Mouse (Mus musculus) lung, embryonic 16.5 days (tissue): ENCODE measurements around the gene Tcte2. TPM values are rescaled to one million over a fixed set of nuclear protein-coding genes. Genes with fewer than 3 reads are reported as not detected.

Source experiments
- ATAC-seq: fragments of 200-750 bp; cut with Nextera tagmentation; 2 replicates; pipeline ENCODE4 v1.8.0; 2017; ENCODE audit warnings: low read depth, mild to moderate bottlenecking, moderate library complexity
- H3K27ac ChIP-seq: fragments of 300-500 bp; sonication (generic); 2 replicates; pipeline ENCODE4 v1.5.1; 2014; ENCODE audit warnings: mild to moderate bottlenecking, control low read depth, low read length
- H3K27me3 ChIP-seq: fragments of 300-500 bp; sonication (generic); 2 replicates; pipeline ENCODE4 v1.6.1; 2014; ENCODE audit warnings: low read depth, low read length, mixed read lengths; ENCODE audit not compliant: control insufficient read depth, insufficient read depth
- H3K36me3 ChIP-seq: fragments of 300-500 bp; sonication (generic); 2 replicates; pipeline ENCODE4 v1.6.1; 2014; ENCODE audit warnings: low read length; ENCODE audit not compliant: control insufficient read depth, insufficient read depth
- H3K4me1 ChIP-seq: fragments of 300-500 bp; sonication (generic); replicated peaks from 2 replicates; pipeline ENCODE4 v1.6.1; 2014; ENCODE audit warnings: low read length, mixed read lengths; ENCODE audit not compliant: control insufficient read depth, insufficient read depth
- H3K4me2 ChIP-seq: fragments of 300-500 bp; sonication (generic); 2 replicates; pipeline ENCODE4 v1.6.1; 2014; ENCODE audit warnings: low read depth, low read length, control low read depth
- H3K4me3 ChIP-seq: fragments of 300-500 bp; sonication (generic); 2 replicates; pipeline ENCODE4 v1.5.1; 2014; ENCODE audit warnings: mild to moderate bottlenecking, low read length, control low read depth
- H3K9ac ChIP-seq: fragments of 300-500 bp; sonication (generic); 2 replicates; pipeline ENCODE4 v1.6.1; 2014; ENCODE audit warnings: low read length, control low read depth
- H3K9me3 ChIP-seq: fragments of 300-500 bp; sonication (generic); 2 replicates; pipeline ENCODE4 v1.6.1; 2016; ENCODE audit warnings: low read length; ENCODE audit not compliant: control insufficient read depth
- WGBS: fragments of 180-500 bp; shearing (Covaris S2); extraction: QIAGEN DNeasy Blood & Tissue Kit; methylation state at CpG from one replicate; pipeline ENCODE4 v1.1.7; 2014; 5-methylcytosine and 5-hydroxymethylcytosine counted together
- polyA plus RNA-seq: library from polyadenylated mRNA; unstranded; fragments of >200 nt; fragmentation: Nextera tagmentation; extraction: Ambion mirVana; gene quantifications from 2 replicates; pipeline ENCODE4 v1.2.1, GENCODE M21; 2015

The Tcte2 gene
- polyA plus RNA-seq, 1 experiment from 2014 or later = 4.8 TPM

- Histone ChIP-seq H3K4me1 (peaks cover 38% of the 10 kb centered on the region), H3K4me2 (no peak overlapping the region), H3K9ac (no peak overlapping the region), H3K9me3 (no peaks in the 10 kb centered on the region), H3K4me3 (no peak overlapping the region), H3K27ac (peak overlapping the region; percentile 41), H3K27me3 (no peaks in the 10 kb centered on the region), H3K36me3 (no peaks in the 10 kb centered on the region)
- 23% methylated on average over 9 of the region's 9 CpGs for WGBS
- ATAC-seq = no peak
Observed at GRCm38 (mm10) chr17:13703611-13704320, 57.9 kb downstream of the Tcte2 start.

GRCm38 (mm10) chr17:13700131-13701016 lies 61.3 kb downstream of the Tcte2 start:
- H3K9me3 ChIP-seq = no peaks in the 10 kb centered on the region
- peak overlapping the region; percentile 9; the same call in 1 of the 2 replicates for H3K4me2 ChIP-seq
- H3K4me1 ChIP-seq = peaks cover 36% of the 10 kb centered on the region
- WGBS = 12% methylated on average over 4 of the region's 4 CpGs
- H3K27me3 ChIP-seq = no peaks in the 10 kb centered on the region
- peak overlapping the region; percentile 59 for H3K9ac ChIP-seq
- H3K36me3 ChIP-seq = no peaks in the 10 kb centered on the region
- no peak overlapping the region for H3K4me3 ChIP-seq
- peak; percentile 89 for ATAC-seq
- H3K27ac ChIP-seq = peak overlapping the region; percentile 89

DNA sequence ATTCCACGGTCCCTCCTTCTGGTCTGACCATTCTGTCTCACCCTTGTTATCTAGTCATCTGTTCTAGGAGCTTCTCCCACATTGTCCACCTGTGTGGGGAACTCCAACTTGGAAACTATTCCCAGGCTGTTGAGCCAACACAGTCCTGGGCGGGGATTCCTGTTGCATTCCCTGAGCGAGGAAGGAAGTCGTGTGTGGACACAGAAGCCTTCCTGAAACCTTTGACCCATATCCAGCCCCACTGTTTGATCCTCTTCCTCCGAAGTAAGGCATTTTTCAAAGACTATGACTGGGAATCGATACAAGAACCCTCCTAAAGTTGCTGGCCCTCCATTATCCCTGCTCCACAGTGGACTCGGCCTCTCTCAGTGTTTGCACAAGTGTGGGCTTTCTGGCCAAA lies 61.9 kb downstream of the Tcte2 start:
- no peaks in the 10 kb centered on the region for H3K36me3 ChIP-seq
- peak overlapping the region; percentile 9 for H3K4me2 ChIP-seq
- no peaks in the 10 kb centered on the region for H3K9me3 ChIP-seq
- H3K4me3 ChIP-seq = no peak overlapping the region
- H3K9ac ChIP-seq = 0 out of 2 replicates have a peak overlapping the region, but pooled peaks have one; percentile 0
- WGBS = 27% methylated on average over 7 of the region's 7 CpGs
- peaks cover 36% of the 10 kb centered on the region for H3K4me1 ChIP-seq
- H3K27ac ChIP-seq = peak overlapping the region; percentile 89
- H3K27me3 ChIP-seq = no peaks in the 10 kb centered on the region
- ATAC-seq = peak; percentile 53

DNA sequence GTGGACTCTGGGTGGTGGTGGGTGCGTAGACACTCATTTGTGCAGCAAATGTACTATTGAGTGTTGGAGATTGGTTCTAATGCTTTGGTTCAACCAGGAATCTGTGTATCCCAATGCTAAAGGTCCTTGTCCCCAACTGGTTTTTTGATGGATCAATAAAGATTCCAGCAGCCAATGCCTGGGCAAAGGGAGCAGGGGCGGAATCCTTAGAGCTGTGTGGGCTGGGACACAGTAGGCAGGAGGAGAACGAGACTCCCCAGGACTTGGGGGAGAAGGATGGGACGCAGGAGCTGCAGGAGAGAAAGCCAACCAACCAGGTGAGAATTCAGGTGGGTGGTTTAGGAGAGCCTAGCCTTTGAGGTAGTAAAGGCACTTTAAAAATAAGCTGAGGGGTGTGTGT lies 63.4 kb downstream of the Tcte2 start:
- peaks cover 26% of the 10 kb centered on the region for H3K4me1 ChIP-seq
- H3K9me3 ChIP-seq = no peaks in the 10 kb centered on the region
- H3K27me3 ChIP-seq = no peaks in the 10 kb centered on the region
- no peak overlapping the region for H3K4me3 ChIP-seq
- 85% methylated on average over 4 of the region's 4 CpGs for WGBS
- no peak overlapping the region for H3K4me2 ChIP-seq
- no peaks in the 10 kb centered on the region for H3K36me3 ChIP-seq
- H3K27ac ChIP-seq = no peak overlapping the region
- no peak overlapping the region for H3K9ac ChIP-seq
- no peak for ATAC-seq

GRCm38 (mm10) chr17:13697646-13698045 lies 64.0 kb downstream of the Tcte2 start:
- no peak overlapping the region for H3K4me3 ChIP-seq
- H3K4me1 ChIP-seq = peaks cover 25% of the 10 kb centered on the region
- H3K4me2 ChIP-seq = no peak overlapping the region
- H3K36me3 ChIP-seq = no peaks in the 10 kb centered on the region
- H3K9me3 ChIP-seq = no peaks in the 10 kb centered on the region
- H3K27me3 ChIP-seq = no peaks in the 10 kb centered on the region
- no peak for ATAC-seq
- H3K27ac ChIP-seq = no peak overlapping the region
- WGBS = 70% methylated on average over 2 of the region's 2 CpGs
- no peak overlapping the region for H3K9ac ChIP-seq

DNA sequence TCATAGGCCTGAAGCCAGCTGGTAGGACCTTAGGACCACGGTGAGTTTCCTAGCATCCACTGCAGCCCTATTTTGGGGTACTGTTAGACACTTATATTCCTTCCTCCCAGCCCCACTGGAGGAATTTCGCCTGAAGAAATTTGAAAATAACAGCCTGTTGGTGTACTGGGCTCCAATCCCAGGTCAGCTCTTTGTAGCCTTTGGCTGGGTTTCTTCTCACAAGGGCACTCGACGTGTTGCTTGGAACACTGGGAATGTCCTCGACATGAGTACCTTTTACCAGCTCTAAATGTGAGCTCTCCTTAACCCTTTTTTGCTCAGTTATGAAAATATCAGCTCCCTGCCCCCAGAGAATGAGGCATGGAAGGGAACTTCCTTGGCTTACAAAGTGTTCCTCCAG lies 65.7 kb downstream of the Tcte2 start:
- Histone ChIP-seq H3K36me3 (no peaks in the 10 kb centered on the region), H3K27ac (peak overlapping the region; percentile 70), H3K4me1 (peaks cover 21% of the 10 kb centered on the region), H3K9ac (no peak overlapping the region), H3K27me3 (no peaks in the 10 kb centered on the region), H3K9me3 (no peaks in the 10 kb centered on the region), H3K4me2 (no peak overlapping the region), H3K4me3 (no peak overlapping the region)
- WGBS = 31% methylated on average over 5 of the region's 5 CpGs
- ATAC-seq = peak; percentile 61

DNA sequence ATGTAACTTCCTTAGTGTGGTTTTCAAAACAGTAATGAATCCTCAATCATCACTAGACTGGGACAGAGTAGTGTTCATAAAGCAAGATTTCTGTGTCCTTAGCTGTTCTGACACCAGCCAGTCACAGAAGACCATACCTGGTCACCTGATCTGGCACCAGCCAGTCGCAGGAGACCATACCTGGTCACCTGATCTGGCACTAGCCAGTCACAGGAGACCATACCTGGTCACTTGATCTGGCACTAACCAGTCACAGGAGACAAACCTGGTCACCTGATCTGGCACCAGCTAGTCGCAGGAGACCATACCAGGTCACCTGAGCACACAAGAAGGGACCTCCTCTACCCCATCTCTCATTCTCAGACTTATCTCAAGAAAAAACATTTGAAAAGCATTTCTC lies 66.4 kb downstream of the Tcte2 start:
- Histone ChIP-seq H3K4me3 (no peak overlapping the region), H3K27me3 (no peaks in the 10 kb centered on the region), H3K9ac (no peak overlapping the region), H3K27ac (peak overlapping the region; percentile 65), H3K4me1 (peaks cover 14% of the 10 kb centered on the region), H3K36me3 (no peaks in the 10 kb centered on the region), H3K4me2 (no peak overlapping the region), H3K9me3 (no peaks in the 10 kb centered on the region)
- 89% methylated on average over 2 of the region's 2 CpGs for WGBS
- ATAC-seq = no peak

DNA sequence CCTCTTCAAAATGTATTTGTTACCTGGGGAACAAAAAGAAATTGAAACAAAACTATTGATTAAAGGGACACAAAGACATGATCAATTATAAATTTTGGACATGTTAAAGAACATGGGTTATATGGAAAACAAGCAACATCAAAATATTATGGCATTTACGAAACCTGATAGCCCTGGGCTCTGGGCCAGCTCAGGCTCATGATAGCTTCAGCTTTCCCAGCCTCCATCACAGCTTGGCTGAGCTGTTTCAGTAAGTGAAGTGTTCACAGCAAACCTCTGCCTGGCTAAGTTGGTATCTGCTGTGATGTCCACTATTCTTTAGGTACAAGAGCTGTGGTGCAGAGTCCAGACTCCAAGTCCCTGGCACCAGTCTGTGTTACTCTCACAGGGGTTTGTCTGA lies 67.4 kb downstream of the Tcte2 start:
- ATAC-seq = no peak
- WGBS = 76% methylated on average over 1 of the region's 1 CpGs
- Histone ChIP-seq H3K4me1 (peaks cover 4% of the 10 kb centered on the region), H3K4me2 (no peak overlapping the region), H3K27ac (no peak overlapping the region), H3K9ac (no peak overlapping the region), H3K9me3 (no peaks in the 10 kb centered on the region), H3K4me3 (no peak overlapping the region), H3K27me3 (no peaks in the 10 kb centered on the region), H3K36me3 (no peaks in the 10 kb centered on the region)

GRCm38 (mm10) chr17:13687656-13688055 lies 74.0 kb downstream of the Tcte2 start:
- Histone ChIP-seq H3K9ac (no peak overlapping the region), H3K4me2 (no peak overlapping the region), H3K9me3 (no peaks in the 10 kb centered on the region), H3K4me3 (no peak overlapping the region), H3K4me1 (peaks cover 25% of the 10 kb centered on the region), H3K27ac (no peak overlapping the region), H3K27me3 (no peaks in the 10 kb centered on the region), H3K36me3 (no peaks in the 10 kb centered on the region)
- ATAC-seq = no peak
- 57% methylated on average over 1 of the region's 1 CpGs for WGBS
